Mouse (Mus musculus): ENCODE measurements around the gene Stat3. TPM values are rescaled to one million over a fixed set of nuclear protein-coding genes. Genes with fewer than 3 reads are reported as not detected.
A peak's percentile ranks its signal among the peaks of the same experiment; 100 is the strongest.

Stat3 gene
- polyA plus RNA-seq, 1 experiment from 2014 or later = 48.4 TPM

DNA sequence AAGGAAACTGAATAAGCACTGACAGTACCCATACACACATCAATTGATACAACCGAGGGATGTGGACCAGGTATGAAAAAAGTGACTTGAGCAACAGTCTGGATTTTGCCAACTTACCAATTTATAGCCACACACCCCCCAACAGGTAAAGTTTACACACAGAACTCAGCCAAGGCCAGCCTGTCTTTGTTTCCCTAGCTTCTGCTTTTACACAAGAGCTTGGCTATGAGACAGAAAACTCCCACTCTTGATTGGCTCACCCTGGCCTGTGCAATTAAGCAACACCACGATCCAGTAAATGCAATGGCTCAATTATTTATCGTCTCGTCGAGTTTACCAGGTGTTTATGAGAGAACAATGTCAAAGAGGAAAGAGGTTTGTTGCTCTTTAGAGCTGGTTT, 1.2 kb downstream of the Stat3 start:
- Histone ChIP-seq H3K9ac (peak overlapping the region; percentile 11; the same call in 1 of the 2 replicates), H3K4me3 (peak overlapping the region; percentile 92), H3K9me3 (no peaks in the 10 kb centered on the region), H3K4me2 (peak overlapping the region; percentile 73), H3K36me3 (no peaks in the 10 kb centered on the region), H3K4me1 (replicated peaks) (peaks cover 23% of the 10 kb centered on the region), H3K27me3 (no peaks in the 10 kb centered on the region), H3K27ac (replicated peaks) (no peak overlapping the region)
- 16% methylated on average over 5 of the region's 5 CpGs for WGBS
- ATAC-seq (ENCODE audit: low FRiP score, low read depth) = no peak

- Histone ChIP-seq H3K36me3 (no peaks in the 10 kb centered on the region), H3K27ac (replicated peaks) (no peak overlapping the region), H3K4me1 (replicated peaks) (peaks cover 23% of the 10 kb centered on the region), H3K27me3 (no peaks in the 10 kb centered on the region), H3K4me2 (peak overlapping the region; percentile 73), H3K9me3 (no peaks in the 10 kb centered on the region), H3K9ac (no peak overlapping the region), H3K4me3 (0 out of 2 replicates have a peak overlapping the region, but pooled peaks have one; percentile 6)
- WGBS = 64% methylated on average over 4 of the region's 4 CpGs
- no peak for ATAC-seq (ENCODE audit: low FRiP score, low read depth)
Measured at GRCm38 (mm10) chr11:100937295-100937694, 2.0 kb downstream of the Stat3 start.

DNA sequence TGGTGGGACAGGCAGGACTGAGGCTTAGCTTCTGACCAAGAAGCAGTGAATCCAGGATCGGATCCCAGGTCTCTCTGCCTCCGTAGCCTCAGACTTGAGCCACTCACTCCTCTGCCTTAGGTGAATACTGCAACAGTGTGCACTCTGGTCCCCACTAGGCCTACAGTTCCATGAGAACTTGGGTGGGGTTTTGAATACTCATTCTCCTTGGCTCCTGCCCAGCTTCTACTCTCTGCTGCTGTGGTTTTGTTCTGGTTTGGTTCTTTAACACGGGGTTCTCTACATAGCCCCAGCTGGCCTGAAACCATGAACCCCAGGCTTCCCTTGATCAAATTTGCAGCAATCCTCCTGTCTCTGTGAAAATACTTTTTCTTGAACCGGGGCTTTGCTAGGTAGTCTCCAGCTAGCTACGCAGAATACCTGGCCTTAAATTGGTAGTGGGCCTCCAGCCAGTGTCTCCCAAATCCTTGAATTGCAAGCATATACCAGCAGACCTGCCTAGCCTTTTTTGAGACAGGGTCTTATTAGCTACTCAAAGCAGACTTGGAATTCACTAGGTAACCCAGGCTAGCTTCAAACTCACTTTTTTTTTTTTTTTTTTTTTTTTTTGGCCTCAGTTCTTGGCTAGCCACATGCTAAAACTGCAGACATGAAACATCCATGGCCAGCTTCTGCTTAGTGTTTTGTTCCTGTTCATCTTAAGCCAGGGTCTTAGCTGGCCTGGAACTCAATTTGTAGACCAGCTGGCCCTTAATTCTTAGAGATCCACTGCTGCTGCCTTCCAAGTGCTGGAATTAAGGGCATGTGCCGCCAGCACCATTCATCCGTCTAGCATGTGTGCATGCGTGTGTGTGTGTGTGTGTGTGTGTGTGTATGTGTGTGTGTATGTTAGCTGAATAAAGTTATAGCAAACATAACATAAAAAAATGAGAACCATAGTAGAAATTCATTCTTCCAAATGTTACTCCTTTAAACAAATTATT, 3.7 kb downstream of the Stat3 start:
- no peak overlapping the region for H3K4me3 ChIP-seq
- H3K9ac ChIP-seq = no peak overlapping the region
- H3K27ac ChIP-seq (replicated peaks) = no peak overlapping the region
- no peak for ATAC-seq (ENCODE audit: low FRiP score, low read depth)
- H3K4me1 ChIP-seq (replicated peaks) = peaks cover 26% of the 10 kb centered on the region
- 83% methylated on average over 8 of the region's 8 CpGs for WGBS
- H3K4me2 ChIP-seq = no peak overlapping the region
- H3K9me3 ChIP-seq = no peaks in the 10 kb centered on the region
- H3K36me3 ChIP-seq = no peaks in the 10 kb centered on the region
- no peaks in the 10 kb centered on the region for H3K27me3 ChIP-seq

GRCm38 (mm10) chr11:100931254-100931921, 8.0 kb downstream of the Stat3 start:
- 62% methylated on average over 12 of the region's 12 CpGs for WGBS
- Histone ChIP-seq H3K9me3 (no peaks in the 10 kb centered on the region), H3K4me1 (replicated peaks) (0 out of 2 replicates have a peak, but pooled peaks cover 3% of the 10 kb centered on the region), H3K4me3 (no peak overlapping the region), H3K9ac (no peak overlapping the region), H3K4me2 (no peak overlapping the region), H3K27me3 (no peaks in the 10 kb centered on the region), H3K36me3 (no peaks in the 10 kb centered on the region), H3K27ac (replicated peaks) (no peak overlapping the region)
- ATAC-seq (ENCODE audit: low FRiP score, low read depth) = no peak

GRCm38 (mm10) chr11:100930611-100931010, 8.7 kb downstream of the Stat3 start:
- H3K36me3 ChIP-seq = no peaks in the 10 kb centered on the region
- no peaks in the 10 kb centered on the region for H3K27me3 ChIP-seq
- H3K4me2 ChIP-seq = no peak overlapping the region
- H3K4me3 ChIP-seq = no peak overlapping the region
- no peak overlapping the region for H3K27ac ChIP-seq (replicated peaks)
- no peak for ATAC-seq (ENCODE audit: low FRiP score, low read depth)
- 0 out of 2 replicates have a peak, but pooled peaks cover 3% of the 10 kb centered on the region for H3K4me1 ChIP-seq (replicated peaks)
- 80% methylated on average over 7 of the region's 7 CpGs for WGBS
- H3K9me3 ChIP-seq = no peaks in the 10 kb centered on the region
- H3K9ac ChIP-seq = no peak overlapping the region

DNA sequence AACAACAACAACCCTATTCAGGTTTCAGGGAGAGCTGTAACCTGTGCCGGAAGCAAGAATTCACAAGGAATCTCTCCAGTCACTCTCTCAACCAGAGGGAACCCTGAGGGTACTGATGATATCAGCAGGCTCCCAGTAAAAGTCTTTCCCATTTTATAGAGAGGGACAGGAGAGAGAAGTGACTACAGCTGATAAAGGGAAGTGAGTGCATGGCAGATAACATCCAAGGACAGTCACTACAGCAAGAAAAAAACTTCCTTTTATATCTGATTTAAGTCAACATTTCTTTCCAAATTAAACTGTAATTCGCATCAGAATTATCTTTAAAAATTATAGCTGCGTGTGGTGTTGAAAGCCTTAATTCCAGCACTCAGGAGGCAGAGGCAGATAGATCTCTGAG, 12.0 kb downstream of the Stat3 start:
- no peak overlapping the region for H3K4me3 ChIP-seq
- no peaks in the 10 kb centered on the region for H3K36me3 ChIP-seq
- H3K9ac ChIP-seq = no peak overlapping the region
- H3K4me1 ChIP-seq (replicated peaks) = 0 out of 2 replicates have a peak, but pooled peaks cover 3% of the 10 kb centered on the region
- no peak overlapping the region for H3K4me2 ChIP-seq
- no peak overlapping the region for H3K27ac ChIP-seq (replicated peaks)
- H3K9me3 ChIP-seq = no peaks in the 10 kb centered on the region
- 87% methylated on average over 3 of the region's 3 CpGs for WGBS
- no peaks in the 10 kb centered on the region for H3K27me3 ChIP-seq
- ATAC-seq (ENCODE audit: low FRiP score, low read depth) = no peak

DNA sequence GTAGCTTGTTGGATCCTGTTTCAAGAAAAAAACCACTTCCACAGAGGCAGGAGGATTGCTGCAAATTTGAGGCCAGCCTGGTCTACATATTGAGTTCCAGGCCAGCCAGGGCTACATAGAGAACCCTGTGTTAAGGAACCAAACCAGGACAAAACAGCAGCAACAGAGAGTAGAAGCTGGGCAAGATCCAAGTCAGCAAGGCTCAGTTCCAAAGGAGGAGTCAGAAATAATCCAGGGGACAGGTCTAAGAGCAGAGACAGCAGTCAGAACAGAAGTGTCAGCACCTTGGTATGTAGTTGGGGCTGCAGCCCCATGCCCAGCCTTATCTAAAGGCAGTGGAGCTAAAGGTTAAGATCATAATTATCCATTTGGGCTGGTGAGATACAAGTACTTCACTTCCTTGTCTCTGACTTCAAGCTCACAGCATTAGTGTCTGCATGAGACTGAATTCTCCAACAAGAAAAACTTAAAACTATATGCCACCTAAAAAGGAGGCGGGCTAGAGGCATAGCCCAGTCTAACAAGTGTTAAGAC, 14.9 kb downstream of the Stat3 start:
- no peak overlapping the region for H3K27ac ChIP-seq (replicated peaks)
- ATAC-seq (ENCODE audit: low FRiP score, low read depth) = no peak
- H3K4me1 ChIP-seq (replicated peaks) = no peaks in the 10 kb centered on the region
- H3K9ac ChIP-seq = no peak overlapping the region
- H3K36me3 ChIP-seq = no peaks in the 10 kb centered on the region
- WGBS = 92% methylated on average over 1 of the region's 1 CpGs
- H3K9me3 ChIP-seq = no peaks in the 10 kb centered on the region
- no peak overlapping the region for H3K4me2 ChIP-seq
- H3K4me3 ChIP-seq = no peak overlapping the region
- no peaks in the 10 kb centered on the region for H3K27me3 ChIP-seq

- no peaks in the 10 kb centered on the region for H3K9me3 ChIP-seq
- H3K36me3 ChIP-seq = no peaks in the 10 kb centered on the region
- no peak for ATAC-seq (ENCODE audit: low FRiP score, low read depth)
- no peak overlapping the region for H3K27ac ChIP-seq (replicated peaks)
- H3K9ac ChIP-seq = no peak overlapping the region
- 91% methylated on average over 4 of the region's 4 CpGs for WGBS
- H3K27me3 ChIP-seq = no peaks in the 10 kb centered on the region
- no peaks in the 10 kb centered on the region for H3K4me1 ChIP-seq (replicated peaks)
- H3K4me3 ChIP-seq = no peak overlapping the region
- no peak overlapping the region for H3K4me2 ChIP-seq
Measured at GRCm38 (mm10) chr11:100920887-100921624, 18.3 kb downstream of the Stat3 start.

DNA sequence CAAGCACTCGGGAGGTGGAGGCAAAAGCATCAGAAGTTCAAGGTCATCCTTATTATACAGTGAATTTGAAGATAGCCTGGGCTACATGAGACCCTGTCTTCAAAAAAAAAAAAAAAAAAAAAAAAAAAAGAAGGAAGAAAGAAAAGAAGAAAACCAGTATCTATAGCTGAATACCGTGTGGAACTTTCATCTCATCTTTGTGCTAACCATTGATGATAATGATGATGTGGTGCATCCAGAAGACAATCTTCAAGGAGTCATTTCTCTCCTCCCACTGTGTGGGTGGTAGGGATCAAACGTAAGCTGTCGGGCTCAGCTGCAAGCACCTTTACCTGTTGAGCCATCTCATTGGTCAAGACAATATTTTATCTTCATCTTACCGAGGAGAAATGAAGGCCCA, 21.3 kb downstream of the Stat3 start:
- WGBS = 91% methylated on average over 5 of the region's 5 CpGs

GRCm38 (mm10) chr11:100916432-100916971, 22.8 kb downstream of the Stat3 start:
- no peaks in the 10 kb centered on the region for H3K9me3 ChIP-seq
- ATAC-seq (ENCODE audit: low FRiP score, low read depth) = no peak
- H3K4me3 ChIP-seq = no peak overlapping the region
- no peaks in the 10 kb centered on the region for H3K36me3 ChIP-seq
- no peak overlapping the region for H3K4me2 ChIP-seq
- H3K9ac ChIP-seq = no peak overlapping the region
- 92% methylated on average over 4 of the region's 4 CpGs for WGBS
- no peaks in the 10 kb centered on the region for H3K4me1 ChIP-seq (replicated peaks)
- no peaks in the 10 kb centered on the region for H3K27me3 ChIP-seq
- no peak overlapping the region for H3K27ac ChIP-seq (replicated peaks)

More for the DNA sequence above, 21.3 kb downstream of the Stat3 start:
- H3K4me1 ChIP-seq (replicated peaks) = no peaks in the 10 kb centered on the region
- no peak overlapping the region for H3K4me3 ChIP-seq
- no peaks in the 10 kb centered on the region for H3K36me3 ChIP-seq
- no peak overlapping the region for H3K4me2 ChIP-seq
- ATAC-seq (ENCODE audit: low FRiP score, low read depth) = no peak
- no peak overlapping the region for H3K9ac ChIP-seq
- H3K9me3 ChIP-seq = no peaks in the 10 kb centered on the region
- H3K27ac ChIP-seq (replicated peaks) = no peak overlapping the region
- H3K27me3 ChIP-seq = no peaks in the 10 kb centered on the region

DNA sequence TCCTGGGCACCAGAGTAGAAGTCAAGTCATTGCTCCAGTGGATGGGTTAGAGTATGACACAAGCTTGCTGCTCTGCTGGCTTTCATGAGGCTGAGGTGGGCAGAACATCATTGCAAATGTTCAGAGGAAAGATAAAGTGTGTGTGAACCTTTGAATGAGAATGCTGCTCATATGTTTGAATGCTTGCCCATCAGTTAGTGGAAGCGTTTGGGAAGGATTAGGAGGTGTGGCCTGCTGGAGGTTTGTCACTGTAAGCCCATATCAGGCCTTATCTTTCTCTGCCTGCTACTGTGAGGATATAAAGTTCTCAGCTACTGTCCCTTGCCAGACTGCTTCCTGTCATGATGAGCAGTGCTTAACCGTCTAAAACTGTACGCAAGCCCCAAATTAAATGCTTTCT, 24.3 kb downstream of the Stat3 start:
- Histone ChIP-seq H3K4me3 (no peak overlapping the region), H3K9ac (no peak overlapping the region), H3K4me2 (no peak overlapping the region), H3K27me3 (no peaks in the 10 kb centered on the region), H3K4me1 (replicated peaks) (no peaks in the 10 kb centered on the region), H3K36me3 (no peaks in the 10 kb centered on the region), H3K9me3 (no peaks in the 10 kb centered on the region), H3K27ac (replicated peaks) (no peak overlapping the region)
- ATAC-seq (ENCODE audit: low FRiP score, low read depth) = no peak
- 96% methylated on average over 3 of the region's 3 CpGs for WGBS

All from hindbrain, embryonic 15.5 days (tissue).